Mouse (Mus musculus) CH12.LX (cell line): ENCODE measurements around the gene Otogl.

Experiments
- CTCF ChIP-seq, 2 experiments: IDR thresholded peaks in 1 of 2; conservative IDR thresholded peaks in 1 of 2; 2 replicates each; pipeline ENCODE4 v1.5.1; 2011 to 2012; ENCODE audit warnings: low read depth in 2 of 2, low read length in 2 of 2, improper control_type of control experiment in 1 of 2, inconsistent platforms in 1 of 2, mild to moderate bottlenecking in 1 of 2, moderate library complexity in 1 of 2
- ELF1 ChIP-seq: IDR thresholded peaks from 2 replicates; pipeline ENCODE4 v1.6.1; 2014; ENCODE audit warnings: low read depth, mild to moderate bottlenecking, inconsistent platforms, low read length, improper control_type of control experiment
- ETS1 ChIP-seq: conservative IDR thresholded peaks from 2 replicates; pipeline ENCODE4 v1.6.1; 2012; ENCODE audit warnings: low read depth, mild to moderate bottlenecking, inconsistent platforms, low read length, improper control_type of control experiment, moderate library complexity
- MAZ ChIP-seq: IDR thresholded peaks from 2 replicates; pipeline ENCODE4 v1.6.1; 2012; ENCODE audit warnings: low read depth, mild to moderate bottlenecking, inconsistent platforms, low read length, improper control_type of control experiment, moderate library complexity
- PAX5 ChIP-seq: IDR thresholded peaks from 2 replicates; pipeline ENCODE4 v1.6.1; 2012; ENCODE audit warnings: low read length, inconsistent platforms, mixed read lengths
- RAD21 ChIP-seq: IDR thresholded peaks from 2 replicates; pipeline ENCODE4 v1.6.1; 2011; ENCODE audit warnings: low read depth, mild to moderate bottlenecking, low read length, improper control_type of control experiment, moderate library complexity
- RCOR1 ChIP-seq: conservative IDR thresholded peaks from 2 replicates; pipeline ENCODE4 v1.6.1; 2012; ENCODE audit warnings: low read depth, mild to moderate bottlenecking, inconsistent platforms, low read length, improper control_type of control experiment
- USF2 ChIP-seq: conservative IDR thresholded peaks from 2 replicates; pipeline ENCODE4 v1.6.1; 2011; ENCODE audit warnings: low read depth, low read length, improper control_type of control experiment
- ZKSCAN1 ChIP-seq: IDR thresholded peaks from 2 replicates; pipeline ENCODE4 v1.6.1; 2012; ENCODE audit warnings: low read depth, inconsistent platforms, low read length, improper control_type of control experiment, borderline replicate concordance
- ZNF384 ChIP-seq: IDR thresholded peaks from 2 replicates; pipeline ENCODE4 v1.6.1; 2012; ENCODE audit warnings: low read depth, low read length, improper control_type of control experiment, inconsistent platforms

- no peak for TF ChIP-seq RAD21
- no peak for TF ChIP-seq MAZ
- no peak for TF ChIP-seq USF2
- TF ChIP-seq ETS1: no peak
- TF ChIP-seq CTCF (conservative IDR thresholded peaks at IDR 0.05 in 1 of 2, IDR thresholded peaks at IDR 0.05 in 1 of 2; ENCODE audit: low read depth in 2 of 2, low read length in 2 of 2): no peak
- TF ChIP-seq RCOR1: no peak
- no peak for TF ChIP-seq ELF1
- TF ChIP-seq ZNF384: no peak
- no peak for TF ChIP-seq ZKSCAN1
- TF ChIP-seq PAX5: no peak
Observed at GRCm38 (mm10) chr10:107813814-107814483, 98.0 kb downstream of the Otogl start.
